Mouse (Mus musculus) neutrophil, adult 83 days (primary cell): Measurements from ENCODE around the gene H13. TPM values are rescaled to one million over a fixed set of nuclear protein-coding genes. Genes with fewer than 3 reads are reported as not detected.

ENCODE experiments used
- total RNA-seq, 2 experiments: library from RNA; stranded (reverse); gene quantifications; one replicate each; pipeline ENCODE4 v1.2.4; 2023

Gene H13
- total RNA-seq: 100 to 1,000 TPM; 132 to 140 TPM

GRCm38 (mm10) chr2:152669256-152669638 is at the start of gene H13:
Gene H13, plus strand, starts transcription at chr2:152669461.

GRCm38 (mm10) chr2:152622953-152623352 is 46.3 kb upstream of the H13 start, which contains the start of gene Defb25:
Gene Defb25, minus strand, starts transcription at chr2:152623053.

GRCm38 (mm10) chr2:152626774-152627591 is 42.3 kb upstream of the H13 start, which contains the start of gene Rem1:
Gene Rem1, plus strand, starts transcription at chr2:152626951.

GRCm38 (mm10) chr2:152686806-152687267 is 17.6 kb downstream of the H13 start, which contains the start of gene Mcts2:
Gene Mcts2, plus strand, starts transcription at chr2:152687035.

GRCm38 (mm10) chr2:152736090-152736601 is 66.9 kb downstream of the H13 start, which contains the start of gene Id1:
Gene Id1, plus strand, starts transcription at chr2:152736251.

GRCm38 (mm10) chr2:152753944-152754711 is 84.9 kb downstream of the H13 start, which contains the start of gene Cox4i2:
Gene Cox4i2, plus strand, starts transcription at chr2:152754173.

Other genes with a start within 250 kb of the H13 start
- gene Defb23, start 204.8 kb upstream of the H13 start, total RNA-seq: not detected
- gene Defb20, start 192.4 kb upstream of the H13 start, total RNA-seq: not detected
- gene Defb22, start 179.3 kb upstream of the H13 start, total RNA-seq: not detected
- not detected for gene Defb26, start 157.8 kb upstream of the H13 start, total RNA-seq
- gene Defb28, start 151.2 kb upstream of the H13 start, total RNA-seq: not detected
- gene Defb29, start 129.4 kb upstream of the H13 start, total RNA-seq: not detected
- gene Gm17416, start 100.1 kb upstream of the H13 start, total RNA-seq: not detected
- not detected for gene Defb21, start 96.7 kb upstream of the H13 start, total RNA-seq
- gene Defb19, start 89.1 kb upstream of the H13 start, total RNA-seq: not detected
- not detected for gene Defb45, start 70.1 kb upstream of the H13 start, total RNA-seq
- not detected for gene Defb36, start 65.1 kb upstream of the H13 start, total RNA-seq
- not detected for gene Defb25, start 46.4 kb upstream of the H13 start, total RNA-seq
- gene Rem1, start 42.5 kb upstream of the H13 start, total RNA-seq: 10 to 100 TPM in 1 of 2 experiments, 1 to 10 TPM in 1; 9.6 to 13.4 TPM
- 10 to 100 TPM; 12.2 to 18.7 TPM for gene Mcts2, start 17.6 kb downstream of the H13 start, total RNA-seq
- 10 to 100 TPM; 72.5 to 80.1 TPM for gene Id1, start 66.8 kb downstream of the H13 start, total RNA-seq
- gene Cox4i2, start 84.7 kb downstream of the H13 start, total RNA-seq: not detected
- 10 to 100 TPM; 23.5 to 26.7 TPM for gene Bcl2l1, start 162.3 kb downstream of the H13 start, total RNA-seq
- gene Tpx2, start 178.5 kb downstream of the H13 start, total RNA-seq: 10 to 100 TPM; 56.2 to 59.7 TPM
- not detected for gene Mylk2, start 241.9 kb downstream of the H13 start, total RNA-seq